Mouse (Mus musculus): ENCODE results near the gene 4930469K13Rik. TPM values are rescaled to one million over a fixed set of nuclear protein-coding genes. Genes with fewer than 3 reads are reported as not detected.

4930469K13Rik gene
- 5.2 TPM for polyA plus RNA-seq (2017; shearing (Covaris generic))

GRCm38 (mm10) chr11:34098422-34098821 is at the start of gene 4930469K13Rik:
TSS of gene 4930469K13Rik (minus strand) at chr11:34098554.

GRCm38 (mm10) chr11:34046767-34047541 is 51.4 kb downstream of the 4930469K13Rik start, which contains the start of gene Lcp2:
TSS of gene Lcp2 (plus strand) at chr11:34046920.

GRCm38 (mm10) chr11:33992938-33993337 is 105.4 kb downstream of the 4930469K13Rik start, which contains the start of gene Kcnip1:
TSS of gene Kcnip1 (minus strand) at chr11:33993152.

GRCm38 (mm10) chr11:33962688-33963407 is 135.5 kb downstream of the 4930469K13Rik start, which contains the start of gene Kcnmb1:
TSS of gene Kcnmb1 (plus strand) at chr11:33963013.

Other genes with a start within 250 kb of the 4930469K13Rik start
- gene Kcnmb1, start 135.5 kb downstream of the 4930469K13Rik start, polyA plus RNA-seq (2017; shearing (Covaris generic)): 0.88 TPM
- gene Kcnip1, start 105.4 kb downstream of the 4930469K13Rik start, polyA plus RNA-seq (2017; shearing (Covaris generic)): not detected
- gene Lcp2, start 51.6 kb downstream of the 4930469K13Rik start, polyA plus RNA-seq (2017; shearing (Covaris generic)): 551 TPM
- not detected for gene Foxi1, start 109.5 kb upstream of the 4930469K13Rik start, polyA plus RNA-seq (2017; shearing (Covaris generic))
- gene Fam196b, start 216.3 kb upstream of the 4930469K13Rik start, polyA plus RNA-seq (2017; shearing (Covaris generic)): 5.9 TPM